Mouse (Mus musculus) midbrain, embryonic 14.5 days (tissue): ENCODE measurements around the gene Timm10b. TPM values are rescaled to one million over a fixed set of nuclear protein-coding genes. Genes with fewer than 3 reads are reported as not detected.
A peak's percentile ranks its signal among the peaks of the same experiment; 100 is the strongest.

Experiments used
- ATAC-seq: fragments of 200-750 bp; cut with Nextera tagmentation; 2 replicates; pipeline ENCODE4 v1.8.0; 2017; ENCODE audit warnings: moderate number of reproducible peaks, moderate library complexity; ENCODE audit not compliant: low FRiP score, low TSS enrichment
- DNase-seq: peaks from one replicate; pipeline ENCODE4 v3.0.0-alpha.2; 2015
- H3K27ac ChIP-seq: fragments of 300-500 bp; sonication (generic); replicated peaks from 2 replicates; pipeline ENCODE4 v1.5.1; 2014; ENCODE audit warnings: mild to moderate bottlenecking, low read depth, low read length, moderate library complexity
- H3K27me3 ChIP-seq: fragments of 300-500 bp; sonication (generic); 2 replicates; pipeline ENCODE4 v1.6.1; 2014; ENCODE audit warnings: low read length, control low read depth, mixed read lengths; ENCODE audit not compliant: control insufficient read depth, insufficient read depth
- H3K36me3 ChIP-seq: fragments of 300-500 bp; sonication (generic); 2 replicates; pipeline ENCODE4 v1.6.1; 2014; ENCODE audit warnings: low read length, control low read depth; ENCODE audit not compliant: control insufficient read depth, insufficient read depth
- H3K4me1 ChIP-seq: fragments of 300-500 bp; sonication (generic); 2 replicates; pipeline ENCODE4 v1.6.1; 2014; ENCODE audit warnings: mild to moderate bottlenecking, antibody characterized with exemption, low read length, control low read depth; ENCODE audit not compliant: control insufficient read depth, insufficient read depth
- H3K4me2 ChIP-seq: fragments of 300-500 bp; sonication (generic); 2 replicates; pipeline ENCODE4 v1.6.1; 2014; ENCODE audit warnings: mild to moderate bottlenecking, low read length, moderate library complexity
- H3K4me3 ChIP-seq: fragments of 300-500 bp; sonication (generic); replicated peaks from 2 replicates; pipeline ENCODE4 v1.5.1; 2014; ENCODE audit warnings: low read depth, low read length
- H3K9ac ChIP-seq: fragments of 300-500 bp; sonication (generic); replicated peaks from 2 replicates; pipeline ENCODE4 v1.6.1; 2014; ENCODE audit warnings: mild to moderate bottlenecking, low read length, moderate library complexity
- H3K9me3 ChIP-seq: fragments of 300-500 bp; sonication (generic); 2 replicates; pipeline ENCODE4 v1.6.1; 2016; ENCODE audit warnings: low read length, control low read depth, mixed read lengths; ENCODE audit not compliant: control insufficient read depth
- WGBS: fragments of 180-500 bp; shearing (Covaris S2); extraction: QIAGEN DNeasy Blood & Tissue Kit; methylation state at CpG from one replicate; pipeline ENCODE4 v1.1.7; 2014; 5-methylcytosine and 5-hydroxymethylcytosine counted together
- polyA plus RNA-seq: library from polyadenylated mRNA; unstranded; fragments of >200 nt; fragmentation: Nextera tagmentation; extraction: Ambion mirVana; gene quantifications from 2 replicates; pipeline ENCODE4 v1.2.1, GENCODE M21; 2014

Gene Timm10b
- polyA plus RNA-seq, 1 experiment from 2014 or later, result 122 TPM

DNA sequence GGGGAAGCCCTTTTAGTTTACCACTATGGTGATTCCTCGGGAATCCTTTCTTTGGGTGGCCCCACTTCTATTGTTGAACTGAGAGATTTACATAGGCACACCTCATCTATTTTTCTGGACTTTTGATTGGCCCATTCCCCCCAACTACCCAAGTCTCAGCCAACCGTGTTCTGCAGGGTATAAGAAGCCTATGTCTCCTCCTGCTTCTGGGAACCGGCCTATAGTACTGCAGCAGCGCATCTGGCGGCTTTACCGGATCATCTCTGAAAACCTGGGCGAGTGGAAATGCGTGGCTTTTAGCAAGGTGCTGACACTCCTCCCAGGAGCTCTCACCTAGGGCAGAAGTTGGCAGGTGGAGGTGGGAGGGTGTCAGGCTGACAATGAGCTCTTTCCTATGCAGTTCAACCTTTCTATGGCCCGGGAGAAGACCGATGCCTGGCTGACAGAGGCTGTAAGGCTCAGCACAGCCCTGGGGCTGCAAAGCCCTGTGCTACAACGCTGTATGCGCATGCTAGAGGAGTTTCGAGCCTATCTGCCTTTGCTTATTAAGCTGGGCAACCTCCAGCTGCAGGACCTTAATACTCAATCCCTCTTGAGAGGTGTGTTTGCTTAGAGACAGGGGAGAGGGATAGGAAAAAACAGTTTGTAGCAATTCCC lies 45.8 kb downstream of the Timm10b start:
- Histone ChIP-seq H3K4me1 (no peaks in the 10 kb centered on the region), H3K27me3 (no peaks in the 10 kb centered on the region), H3K4me3 (no peak overlapping the region), H3K27ac (no peak overlapping the region), H3K36me3 (no peaks in the 10 kb centered on the region), H3K9ac (no peak overlapping the region; the same call in 1 of the 2 replicates), H3K9me3 (no peaks in the 10 kb centered on the region), H3K4me2 (peak overlapping the region; percentile 35)
- 10% methylated on average over 13 of the region's 13 CpGs for WGBS
- DNase-seq (peak; percentile 24), ATAC-seq (no peak)

DNA sequence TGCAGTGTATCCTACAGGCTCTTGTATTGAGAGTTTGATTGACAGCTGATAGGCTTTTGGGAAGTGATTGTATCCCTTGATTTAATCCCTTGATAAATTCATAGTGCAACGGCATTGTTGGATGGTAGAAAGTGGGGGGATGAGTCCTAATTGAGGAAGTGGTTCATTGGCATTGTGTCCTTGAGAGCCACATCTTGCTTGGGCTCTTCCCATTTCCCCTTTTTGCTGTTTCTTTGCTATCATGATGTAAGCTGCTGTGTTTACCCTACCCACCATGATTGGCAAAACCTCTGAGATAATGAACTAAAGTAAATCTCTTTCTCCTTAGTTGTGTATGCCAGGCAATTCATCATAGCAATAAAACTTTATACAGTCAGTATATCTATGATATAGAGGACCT lies 51.0 kb downstream of the Timm10b start:
- WGBS, result 55% methylated on average over 1 of the region's 1 CpGs
- no peak for DNase-seq
- Histone ChIP-seq H3K9ac (no peak overlapping the region), H3K36me3 (no peaks in the 10 kb centered on the region), H3K9me3 (no peaks in the 10 kb centered on the region), H3K4me3 (no peak overlapping the region), H3K4me2 (no peak overlapping the region), H3K27me3 (no peaks in the 10 kb centered on the region), H3K27ac (no peak overlapping the region), H3K4me1 (no peaks in the 10 kb centered on the region)
- ATAC-seq, result no peak

Other genes starting within 250 kb of the Timm10b start
- gene Fam160a2, start 240.0 kb upstream of the Timm10b start, polyA plus RNA-seq, result 32.3 and 44.0 TPM in 2 replicates
- 0.11 TPM in 1 of 2 replicates, not detected in the other for gene Cnga4, start 235.5 kb upstream of the Timm10b start, polyA plus RNA-seq
- gene Cckbr, start 214.3 kb upstream of the Timm10b start, polyA plus RNA-seq, result 1.7 and 3.0 TPM in 2 replicates
- gene Cavin3, start 157.8 kb upstream of the Timm10b start, polyA plus RNA-seq, result 23.2 and 27.9 TPM in 2 replicates
- gene Smpd1, start 85.7 kb upstream of the Timm10b start, polyA plus RNA-seq, result 90.6 and 91.4 TPM in 2 replicates
- 227 and 305 TPM in 2 replicates for gene Apbb1, start 58.4 kb upstream of the Timm10b start, polyA plus RNA-seq
- 0.27 and 0.55 TPM in 2 replicates for gene Hpx, start 39.9 kb upstream of the Timm10b start, polyA plus RNA-seq
- gene Trim3, start 6.5 kb upstream of the Timm10b start, polyA plus RNA-seq, result 68.5 and 69.3 TPM in 2 replicates
- 83.8 and 102 TPM in 2 replicates for gene Arfip2, start 360 bp downstream of the Timm10b start, polyA plus RNA-seq
- gene Gm45799, start 496 bp downstream of the Timm10b start, polyA plus RNA-seq, result 27.8 and 32.2 TPM in 2 replicates
- gene Dnhd1, start 10.8 kb downstream of the Timm10b start, polyA plus RNA-seq, result 1.7 and 2.3 TPM in 2 replicates
- gene Ilk, start 96.5 kb downstream of the Timm10b start, polyA plus RNA-seq, result 166 and 199 TPM in 2 replicates
- gene Rrp8, start 97.3 kb downstream of the Timm10b start, polyA plus RNA-seq, result 18.6 and 24.4 TPM in 2 replicates
- gene Taf10, start 104.3 kb downstream of the Timm10b start, polyA plus RNA-seq, result 131 and 152 TPM in 2 replicates
- gene Tpp1, start 112.2 kb downstream of the Timm10b start, polyA plus RNA-seq, result 22.5 and 49.5 TPM in 2 replicates
- gene Dchs1, start 147.6 kb downstream of the Timm10b start, polyA plus RNA-seq, result 22.4 and 26.1 TPM in 2 replicates
- 186 and 200 TPM in 2 replicates for gene Mrpl17, start 171.0 kb downstream of the Timm10b start, polyA plus RNA-seq